Mouse (Mus musculus) spleen, adult 2 months (tissue): Measurements from ENCODE around the gene Azi2. TPM values are rescaled to one million over a fixed set of nuclear protein-coding genes. Genes with fewer than 3 reads are reported as not detected.

ENCODE experiments used
- DNase-seq, 2 experiments: peaks; one replicate each; pipeline versions ENCODE4 v3.0.0 to v3.0.0-alpha.2; 2012 to 2021; ENCODE audit warnings: low spot score in 2 of 2, low read depth in 1 of 2
- H3K27ac ChIP-seq: fragments of 200-500 bp; 2 replicates; pipeline ENCODE4 v1.5.1; 2012; ENCODE audit warnings: low read length, inconsistent platforms; ENCODE audit not compliant: insufficient read depth
- H3K27me3 ChIP-seq: fragments of 200-500 bp; 2 replicates; pipeline ENCODE4 v1.6.1; 2012; ENCODE audit warnings: mild to moderate bottlenecking, moderate library complexity, low read length, inconsistent platforms; ENCODE audit not compliant: control insufficient read depth, insufficient read depth
- H3K36me3 ChIP-seq: fragments of 200-500 bp; 2 replicates; pipeline ENCODE4 v1.6.1; 2012; ENCODE audit warnings: mild to moderate bottlenecking, low read length, inconsistent platforms; ENCODE audit not compliant: control insufficient read depth, insufficient read depth
- H3K4me1 ChIP-seq: fragments of 200-500 bp; 2 replicates; pipeline ENCODE4 v1.6.1; 2011; ENCODE audit warnings: inconsistent platforms; ENCODE audit not compliant: control insufficient read depth, insufficient read depth, insufficient read length
- H3K4me3 ChIP-seq: fragments of 200-500 bp; 2 replicates; pipeline ENCODE4 v1.5.1; 2011; ENCODE audit warnings: mild to moderate bottlenecking, inconsistent platforms; ENCODE audit not compliant: insufficient read depth, insufficient read length; ENCODE audit errors: extremely low read depth
- CTCF ChIP-seq: fragments of 200-500 bp; IDR thresholded peaks from 2 replicates; pipeline ENCODE4 v1.5.1; 2011; ENCODE audit warnings: mild to moderate bottlenecking, inconsistent platforms; ENCODE audit not compliant: insufficient read depth, insufficient read length, insufficient replicate concordance; ENCODE audit errors: extremely low read depth
- POLR2A ChIP-seq: fragments of 200-500 bp; IDR thresholded peaks from 2 replicates; pipeline ENCODE4 v1.6.1; 2011; ENCODE audit warnings: low read depth, low read length, inconsistent platforms
- WGBS: fragments of 180-500 bp; shearing (Covaris S2); methylation state at CpG from one replicate; pipeline ENCODE4 v1.1.7; 2018; 5-methylcytosine and 5-hydroxymethylcytosine counted together
- polyA plus RNA-seq: library from polyadenylated mRNA; depleted of rRNA; stranded (reverse); fragments of >200 nt; gene quantifications from 2 replicates; pipeline ENCODE4 v1.2.3, GENCODE M21; 2012; rRNA removed

Gene Azi2
- 12.8 and 16.7 TPM in 2 replicates for polyA plus RNA-seq

DNA sequence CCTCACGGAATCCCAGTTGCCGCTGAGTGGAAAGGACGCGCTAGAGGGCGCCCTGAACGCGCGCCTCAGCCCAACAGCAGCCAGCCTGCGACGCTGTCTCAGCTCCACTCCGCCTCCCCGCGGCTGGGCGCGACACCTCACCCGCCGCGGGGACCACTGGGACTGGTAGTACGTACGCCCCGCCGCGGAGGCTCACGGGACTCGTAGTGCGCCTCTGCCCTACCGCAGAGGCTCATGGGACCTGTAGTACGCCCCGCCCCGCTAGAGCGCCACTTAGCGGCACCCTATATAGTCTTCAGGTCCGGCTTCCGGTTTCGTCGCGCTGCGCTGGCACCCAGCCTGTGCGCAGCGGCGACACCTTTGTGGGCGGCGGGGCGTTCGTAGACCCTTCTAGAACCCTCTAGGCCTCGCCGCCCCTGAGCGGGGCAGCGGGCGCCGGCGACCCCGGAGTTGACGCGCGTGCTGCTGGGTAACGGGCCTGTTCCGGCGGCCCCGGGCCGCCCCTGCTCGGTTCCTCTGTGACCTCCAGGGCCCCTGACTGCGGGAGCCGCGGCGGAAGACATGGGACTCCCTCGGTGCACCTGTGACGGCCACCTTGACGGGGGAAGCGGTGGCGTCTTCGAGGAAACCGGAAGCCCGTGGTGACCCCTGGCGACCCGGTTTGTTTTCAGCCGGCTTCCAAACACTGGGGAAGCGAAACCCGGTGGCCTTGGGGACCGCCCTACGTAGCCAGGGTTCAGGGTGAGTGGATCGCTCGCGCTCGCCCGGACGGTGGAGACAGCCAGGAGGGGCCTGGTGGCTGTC, at the start of gene Azi2:
Gene Azi2 (plus strand): TSS at position 282 of the 804 bp plus-strand sequence.
- no peaks in the 10 kb centered on the region; the same call in 1 of the 2 replicates for H3K4me1 ChIP-seq
- TF ChIP-seq POLR2A (peak; percentile 36; the same call in 1 of the 2 replicates), CTCF (peak; percentile 94)
- peak; percentile 98 to 99 for DNase-seq
- H3K27me3 ChIP-seq = no peaks in the 10 kb centered on the region
- under 1% methylated on average over 86 of the region's 87 CpGs for WGBS
- H3K36me3 ChIP-seq = no peaks in the 10 kb centered on the region
- H3K27ac ChIP-seq = peak within 1 kb of the TSS; percentile 99
- H3K4me3 ChIP-seq = peak within 1 kb of the TSS; percentile 67

DNA sequence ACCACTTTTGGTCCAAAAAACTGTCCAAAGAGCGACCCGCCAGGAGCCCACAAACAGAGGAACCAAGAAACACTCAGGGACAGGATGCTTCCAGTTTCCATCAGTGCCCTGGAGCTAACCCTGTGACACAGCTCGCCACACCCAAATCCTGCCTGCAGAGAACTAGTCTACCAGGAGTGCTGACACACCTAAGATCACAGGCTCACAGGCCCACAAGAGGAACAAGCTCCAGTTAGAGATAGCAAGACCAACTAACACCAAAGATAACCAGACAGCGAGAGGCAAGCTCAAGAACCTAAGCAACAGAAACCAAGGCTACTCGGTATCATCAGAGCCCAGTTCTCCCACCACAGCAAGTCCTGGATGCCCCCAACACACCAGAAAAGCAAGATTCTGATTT, 43.7 kb upstream of the Azi2 start:
- DNase-seq = no peak
- no peak overlapping the region for H3K4me3 ChIP-seq
- H3K27me3 ChIP-seq = no peaks in the 10 kb centered on the region
- 83% methylated on average over 5 of the region's 5 CpGs for WGBS
- no peaks in the 10 kb centered on the region for H3K4me1 ChIP-seq
- TF ChIP-seq POLR2A = no peak
- TF ChIP-seq CTCF = no peak
- no peak overlapping the region for H3K27ac ChIP-seq
- H3K36me3 ChIP-seq = no peaks in the 10 kb centered on the region

DNA sequence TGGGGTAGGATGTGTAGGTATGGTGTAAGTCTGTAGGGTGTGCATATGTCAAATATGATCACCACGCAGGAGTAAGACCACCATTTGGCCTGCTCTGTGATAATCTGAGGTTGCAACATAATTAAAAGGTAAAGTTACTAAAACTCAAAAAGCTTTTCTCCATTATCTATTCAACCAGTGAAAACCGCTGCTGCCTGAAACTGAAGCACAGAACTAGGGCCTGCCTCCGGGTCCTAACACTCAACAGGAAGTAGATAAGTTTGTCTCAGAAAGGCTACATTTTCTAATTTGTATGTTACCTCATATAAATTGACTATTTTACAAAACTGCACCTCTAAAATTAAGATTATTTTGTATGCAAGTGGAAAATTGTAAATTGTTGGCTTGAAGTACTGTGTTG, 38.8 kb upstream of the Azi2 start:
- no peaks in the 10 kb centered on the region for H3K36me3 ChIP-seq
- WGBS = 77% methylated on average over 3 of the region's 3 CpGs
- no peaks in the 10 kb centered on the region for H3K4me1 ChIP-seq
- H3K4me3 ChIP-seq = no peak overlapping the region
- no peaks in the 10 kb centered on the region for H3K27me3 ChIP-seq
- TF ChIP-seq CTCF = no peak
- TF ChIP-seq POLR2A = no peak
- DNase-seq = no peak
- H3K27ac ChIP-seq = no peak overlapping the region

DNA sequence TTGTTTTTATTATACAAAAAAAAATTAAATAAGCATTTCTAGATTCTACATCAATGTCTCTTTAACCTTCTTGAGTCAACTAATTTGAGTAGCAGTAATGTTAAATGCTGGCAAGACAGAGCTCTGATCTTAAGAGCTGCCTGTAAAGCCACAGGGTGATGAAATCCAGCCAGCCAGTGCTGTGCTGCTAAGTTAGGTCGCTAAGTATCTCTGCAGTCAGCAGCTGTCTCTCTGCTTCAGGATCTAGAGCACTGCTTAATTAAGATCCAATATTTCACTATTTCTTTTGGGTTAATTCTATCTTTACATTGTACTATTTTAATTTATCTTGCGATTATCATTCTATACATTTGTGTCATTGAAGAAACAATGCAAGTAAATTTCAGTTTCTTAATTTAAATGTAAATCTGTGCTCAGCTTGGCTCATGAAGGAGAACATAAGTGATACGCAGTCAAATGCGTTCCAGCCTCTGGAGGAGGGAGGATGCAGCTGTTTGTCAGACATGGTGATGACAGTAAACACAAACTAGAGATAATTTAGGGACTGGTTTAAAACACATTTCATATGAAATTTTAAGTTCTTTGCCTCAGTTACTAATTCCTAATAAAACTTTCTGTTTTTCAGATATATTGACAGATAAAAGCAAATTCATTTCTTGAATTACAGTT, 36.9 kb upstream of the Azi2 start:
- Histone ChIP-seq H3K27ac (no peak overlapping the region), H3K4me3 (no peak overlapping the region), H3K36me3 (no peaks in the 10 kb centered on the region), H3K4me1 (no peaks in the 10 kb centered on the region), H3K27me3 (no peaks in the 10 kb centered on the region)
- no peak for TF ChIP-seq CTCF
- no peak for TF ChIP-seq POLR2A
- WGBS = 83% methylated on average over 4 of the region's 4 CpGs
- DNase-seq = no peak

DNA sequence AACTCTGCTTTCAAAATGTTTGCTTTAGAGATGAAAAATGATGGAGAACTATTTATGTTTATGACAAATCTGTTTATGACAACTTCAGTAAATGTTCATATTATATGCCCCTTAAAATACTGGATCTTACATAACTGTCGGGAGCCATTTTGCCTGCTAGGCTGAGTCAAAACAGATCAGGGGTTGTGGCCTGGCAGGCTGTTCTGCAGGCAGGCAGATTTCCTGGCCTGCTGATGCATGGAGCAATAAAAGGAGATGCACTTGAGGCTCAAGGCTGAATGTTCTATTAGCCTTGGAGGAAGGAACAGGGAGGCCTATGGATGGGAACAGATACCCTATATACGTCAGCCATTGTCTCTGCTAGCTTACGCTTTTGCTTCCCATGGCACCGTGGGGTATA, 36.4 kb upstream of the Azi2 start:
- TF ChIP-seq CTCF = no peak
- no peak for TF ChIP-seq POLR2A
- H3K4me3 ChIP-seq = no peak overlapping the region
- 85% methylated on average over 4 of the region's 4 CpGs for WGBS

DNA sequence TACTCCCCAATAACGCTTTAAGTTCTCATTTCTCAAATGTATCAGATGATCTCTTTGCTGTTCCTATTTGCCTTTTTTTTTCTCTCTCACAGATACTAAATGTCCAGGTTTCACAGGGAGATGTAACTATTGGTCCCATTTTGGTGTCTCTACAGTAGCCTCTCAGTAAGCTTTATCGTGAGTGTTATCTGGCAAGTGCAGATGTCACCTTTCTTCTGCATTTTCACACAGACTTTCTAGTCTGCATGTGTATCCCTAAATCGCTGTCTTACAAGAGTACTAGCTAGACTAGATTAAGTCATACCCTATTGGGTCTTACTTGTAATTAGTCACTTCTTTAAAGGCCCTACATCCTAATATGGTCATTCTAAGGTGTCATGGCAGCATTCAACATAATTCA, 27.4 kb upstream of the Azi2 start:
- H3K27ac ChIP-seq = no peak overlapping the region
- no peak for TF ChIP-seq CTCF
- no peak for TF ChIP-seq POLR2A
- 86% methylated on average over 3 of the region's 3 CpGs for WGBS
- H3K36me3 ChIP-seq = no peaks in the 10 kb centered on the region
- H3K4me1 ChIP-seq = no peaks in the 10 kb centered on the region
- 0 out of 2 replicates have a peak, but pooled peaks cover 2% of the 10 kb centered on the region for H3K27me3 ChIP-seq
- no peak overlapping the region for H3K4me3 ChIP-seq
- no peak for DNase-seq

More for the DNA sequence above, 36.4 kb upstream of the Azi2 start:
- Histone ChIP-seq H3K27me3 (no peaks in the 10 kb centered on the region), H3K27ac (no peak overlapping the region), H3K4me1 (no peaks in the 10 kb centered on the region), H3K36me3 (no peaks in the 10 kb centered on the region)
- DNase-seq = no peak
